Mouse (Mus musculus) bone marrow, adult 2 months (tissue): ENCODE measurements around the gene Tifab.

Experiments
- CTCF ChIP-seq: fragments of 200-500 bp; IDR thresholded peaks from 2 replicates; pipeline ENCODE4 v1.5.1; 2011; ENCODE audit warnings: low read length, control low read depth; ENCODE audit not compliant: control insufficient read depth, insufficient read depth
- POLR2A ChIP-seq: fragments of 200-500 bp; IDR thresholded peaks from 2 replicates; pipeline ENCODE4 v1.6.1; 2011; ENCODE audit warnings: low read depth, mild to moderate bottlenecking, control low read depth, low read length, borderline replicate concordance; ENCODE audit not compliant: control insufficient read depth

- TF ChIP-seq POLR2A, result no peak
- no peak for TF ChIP-seq CTCF
Measured at GRCm38 (mm10) chr13:56134631-56135181, 44.0 kb downstream of the Tifab start.
